Mouse (Mus musculus): ENCODE measurements around the gene Tssk2. TPM values are rescaled to one million over a fixed set of nuclear protein-coding genes. Genes with fewer than 3 reads are reported as not detected.

Gene Tssk2
- 0.09 TPM in 1 of 2 replicates, not detected in the other for polyA plus RNA-seq (2015; fragmentation: Nextera tagmentation; extraction: Ambion mirVana)

DNA sequence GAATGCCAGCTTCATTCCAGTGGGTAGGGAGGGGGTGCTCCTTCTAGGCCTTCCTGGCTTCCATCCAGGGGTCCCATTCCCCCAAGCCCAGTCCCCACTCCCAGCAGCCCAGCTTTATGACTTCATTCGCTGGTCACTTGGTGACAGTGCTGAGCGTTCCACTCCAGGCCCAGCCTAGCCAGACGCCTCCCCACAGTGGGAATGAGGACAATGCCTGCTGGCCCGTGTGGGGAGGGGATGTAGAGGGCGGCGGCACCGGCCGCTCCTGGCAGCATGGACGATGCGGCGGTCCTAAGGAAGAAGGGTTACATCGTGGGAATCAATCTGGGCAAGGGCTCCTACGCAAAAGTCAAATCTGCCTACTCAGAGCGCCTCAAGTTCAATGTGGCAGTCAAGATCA lies at the start of gene Tssk2, which contains the start of gene Dgcr2:
TSS of gene Tssk2 (plus strand) at position 176 of the 400 bp plus-strand sequence.
TSS of gene Dgcr2 (minus strand) at position 101 of the 400 bp plus-strand sequence.
- H3K36me3 ChIP-seq: peaks cover 42% of the 10 kb centered on the region
- ATAC-seq (ENCODE audit: insufficient read depth, low FRiP score, low read depth): no peak
- H3K27me3 ChIP-seq (replicated peaks): no peaks in the 10 kb centered on the region
- H3K27ac ChIP-seq: no peak within 1 kb of the TSS
- H3K4me3 ChIP-seq (replicated peaks): no peak within 1 kb of the TSS
- 88% methylated on average over 14 of the region's 14 CpGs for WGBS
- no peak within 1 kb of the TSS for H3K9ac ChIP-seq
- no peaks in the 10 kb centered on the region for H3K4me1 ChIP-seq
- H3K4me2 ChIP-seq: no peak within 1 kb of the TSS
- no peaks in the 10 kb centered on the region for H3K9me3 ChIP-seq

DNA sequence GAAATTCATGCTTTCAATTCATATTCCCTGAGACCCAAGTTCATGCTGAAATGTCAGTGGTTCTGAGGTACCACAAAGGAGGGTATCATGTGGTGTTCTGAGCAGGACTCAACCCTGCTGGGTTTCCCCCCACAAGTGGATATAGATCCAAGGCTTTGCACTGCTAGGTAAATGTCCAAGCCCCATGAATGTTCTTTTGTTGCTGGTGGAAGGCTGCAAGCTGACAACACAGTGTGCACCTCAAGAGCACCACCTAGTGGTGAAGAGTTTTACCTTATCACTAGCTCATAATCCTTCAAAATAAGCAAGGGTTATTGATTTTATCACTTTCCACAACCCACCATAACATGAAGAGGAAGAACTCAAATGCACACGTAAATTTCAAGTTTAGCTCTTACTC lies 49.5 kb upstream of the Tssk2 start:
- H3K9me3 ChIP-seq: no peaks in the 10 kb centered on the region
- H3K9ac ChIP-seq: no peak overlapping the region
- ATAC-seq (ENCODE audit: insufficient read depth, low FRiP score, low read depth): no peak
- H3K4me1 ChIP-seq: no peaks in the 10 kb centered on the region
- WGBS: 26% methylated on average over 1 of the region's 1 CpGs
- peaks cover 67% of the 10 kb centered on the region for H3K36me3 ChIP-seq
- H3K27me3 ChIP-seq (replicated peaks): no peaks in the 10 kb centered on the region
- no peak overlapping the region for H3K27ac ChIP-seq
- no peak overlapping the region for H3K4me3 ChIP-seq (replicated peaks)
- H3K4me2 ChIP-seq: no peak overlapping the region

DNA sequence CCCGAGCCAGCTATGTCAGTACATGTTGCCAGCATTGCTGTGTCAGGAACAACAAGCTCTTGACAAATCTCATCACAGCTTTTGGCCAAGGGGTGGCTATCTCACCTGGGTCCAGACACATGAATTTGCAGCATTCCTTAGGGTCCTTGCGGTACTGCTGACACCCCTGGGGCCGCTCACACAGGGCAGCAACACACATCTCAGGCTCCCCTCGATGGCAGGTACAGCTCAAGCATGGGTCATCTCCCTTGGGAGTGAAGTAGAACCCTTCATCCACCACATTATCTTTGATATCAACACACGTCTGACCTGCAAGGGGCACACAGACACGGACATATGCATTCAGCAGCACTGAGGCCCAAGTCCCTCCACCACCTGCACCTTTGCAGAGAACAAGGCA lies 49.0 kb upstream of the Tssk2 start:
- 82% methylated on average over 6 of the region's 6 CpGs for WGBS
- H3K4me1 ChIP-seq: no peaks in the 10 kb centered on the region
- H3K27me3 ChIP-seq (replicated peaks): no peaks in the 10 kb centered on the region
- no peaks in the 10 kb centered on the region for H3K9me3 ChIP-seq
- no peak overlapping the region for H3K27ac ChIP-seq
- H3K4me2 ChIP-seq: no peak overlapping the region
- H3K36me3 ChIP-seq: peaks cover 67% of the 10 kb centered on the region
- no peak overlapping the region for H3K9ac ChIP-seq
- no peak overlapping the region for H3K4me3 ChIP-seq (replicated peaks)
- ATAC-seq (ENCODE audit: insufficient read depth, low FRiP score, low read depth): no peak

DNA sequence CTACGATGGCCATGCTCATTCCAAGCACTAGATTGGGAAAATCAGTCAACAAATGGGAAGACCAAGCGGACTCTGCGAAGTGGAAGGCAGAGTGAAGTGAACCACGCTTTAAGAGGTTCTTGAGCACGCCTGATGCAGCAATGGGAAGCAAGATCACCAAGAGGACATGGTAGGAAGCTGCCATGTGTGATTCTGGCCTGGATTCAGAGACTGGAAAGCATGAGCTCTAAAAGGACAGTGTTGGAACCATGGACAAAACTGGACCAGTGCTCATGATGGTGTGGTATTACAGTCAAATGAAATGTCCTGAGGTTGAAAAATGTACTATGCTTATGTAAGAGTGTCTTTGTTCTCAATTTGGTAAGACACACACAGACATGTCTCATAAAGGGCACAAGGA lies 47.1 kb upstream of the Tssk2 start:
- no peaks in the 10 kb centered on the region for H3K27me3 ChIP-seq (replicated peaks)
- no peak overlapping the region for H3K4me2 ChIP-seq
- H3K9me3 ChIP-seq: no peaks in the 10 kb centered on the region
- H3K9ac ChIP-seq: no peak overlapping the region
- ATAC-seq (ENCODE audit: insufficient read depth, low FRiP score, low read depth): no peak
- no peaks in the 10 kb centered on the region for H3K4me1 ChIP-seq
- 93% methylated on average over 5 of the region's 5 CpGs for WGBS
- H3K27ac ChIP-seq: no peak overlapping the region
- no peak overlapping the region for H3K4me3 ChIP-seq (replicated peaks)
- peaks cover 65% of the 10 kb centered on the region for H3K36me3 ChIP-seq

DNA sequence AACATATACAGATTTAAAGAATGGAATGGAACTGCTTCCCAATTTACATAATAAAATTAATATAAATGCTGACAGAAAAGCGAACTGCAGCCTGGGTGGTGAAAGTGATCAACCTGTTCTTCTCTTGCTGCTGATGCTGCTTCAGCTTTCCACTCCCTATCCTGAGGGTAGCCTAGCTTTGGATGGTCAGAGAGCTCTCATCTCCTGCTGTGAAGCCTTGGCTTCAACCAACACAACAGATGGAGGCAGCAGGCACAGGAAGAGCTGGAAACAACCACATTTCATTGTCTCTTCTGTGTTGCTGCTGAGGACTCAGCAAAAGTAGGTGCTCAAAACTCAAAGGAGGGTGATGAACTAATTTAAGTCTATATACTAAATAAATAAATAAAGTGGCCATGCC lies 46.6 kb upstream of the Tssk2 start:
- Histone ChIP-seq H3K36me3 (peaks cover 63% of the 10 kb centered on the region), H3K4me3 (replicated peaks) (no peak overlapping the region), H3K27me3 (replicated peaks) (no peaks in the 10 kb centered on the region), H3K4me1 (no peaks in the 10 kb centered on the region), H3K9ac (no peak overlapping the region), H3K9me3 (no peaks in the 10 kb centered on the region), H3K4me2 (no peak overlapping the region), H3K27ac (no peak overlapping the region)
- no peak for ATAC-seq (ENCODE audit: insufficient read depth, low FRiP score, low read depth)
- 100% methylated on average over 1 of the region's 1 CpGs for WGBS

DNA sequence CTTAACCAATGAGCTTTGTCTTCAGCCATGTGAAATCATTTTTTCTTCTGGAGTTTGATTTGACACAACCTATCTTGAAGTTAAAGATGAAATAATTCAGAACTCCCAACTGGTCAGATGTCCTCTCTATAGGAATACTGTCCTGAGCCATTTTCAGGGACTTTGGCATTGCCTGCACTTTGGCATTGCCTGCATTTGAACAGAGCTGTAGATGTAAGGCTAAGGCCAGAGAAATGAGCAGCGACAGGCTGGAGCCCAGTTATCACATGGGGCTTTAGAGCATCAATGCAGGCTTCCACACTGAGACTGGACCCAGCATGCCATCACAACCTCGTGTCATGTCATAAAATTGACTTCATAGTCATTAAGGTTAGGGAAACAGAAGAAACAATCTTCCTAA lies 45.2 kb upstream of the Tssk2 start:
- Histone ChIP-seq H3K4me1 (no peaks in the 10 kb centered on the region), H3K4me2 (no peak overlapping the region), H3K9ac (no peak overlapping the region), H3K36me3 (peaks cover 69% of the 10 kb centered on the region), H3K9me3 (no peaks in the 10 kb centered on the region), H3K4me3 (replicated peaks) (no peak overlapping the region), H3K27ac (no peak overlapping the region), H3K27me3 (replicated peaks) (no peaks in the 10 kb centered on the region)
- no peak for ATAC-seq (ENCODE audit: insufficient read depth, low FRiP score, low read depth)
- WGBS: 89% methylated on average over 2 of the region's 2 CpGs

DNA sequence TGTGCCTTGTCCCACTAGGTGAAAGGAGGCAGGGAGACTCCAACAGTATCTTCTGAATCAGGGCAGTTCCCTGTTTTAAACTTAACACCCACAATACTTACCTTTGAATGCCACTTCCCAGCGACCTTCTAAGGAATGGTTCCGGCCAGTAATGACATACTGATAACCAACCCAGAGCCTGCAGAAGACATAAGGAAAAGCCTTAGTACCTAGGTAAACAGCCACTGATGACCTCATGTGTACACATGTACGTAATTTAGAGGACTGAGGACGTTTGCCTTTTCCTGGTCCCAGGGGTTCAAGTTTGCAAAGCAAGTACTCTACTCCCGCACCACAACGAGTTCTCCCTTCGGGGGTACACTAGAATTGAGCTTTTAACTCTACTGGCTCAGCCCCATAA lies 41.3 kb upstream of the Tssk2 start:
- H3K9me3 ChIP-seq: no peaks in the 10 kb centered on the region
- H3K9ac ChIP-seq: no peak overlapping the region
- ATAC-seq (ENCODE audit: insufficient read depth, low FRiP score, low read depth): no peak
- no peak overlapping the region for H3K4me3 ChIP-seq (replicated peaks)
- H3K27ac ChIP-seq: no peak overlapping the region
- no peaks in the 10 kb centered on the region for H3K4me1 ChIP-seq
- H3K4me2 ChIP-seq: no peak overlapping the region
- peaks cover 57% of the 10 kb centered on the region for H3K36me3 ChIP-seq
- no peaks in the 10 kb centered on the region for H3K27me3 ChIP-seq (replicated peaks)
- 78% methylated on average over 7 of the region's 7 CpGs for WGBS

DNA sequence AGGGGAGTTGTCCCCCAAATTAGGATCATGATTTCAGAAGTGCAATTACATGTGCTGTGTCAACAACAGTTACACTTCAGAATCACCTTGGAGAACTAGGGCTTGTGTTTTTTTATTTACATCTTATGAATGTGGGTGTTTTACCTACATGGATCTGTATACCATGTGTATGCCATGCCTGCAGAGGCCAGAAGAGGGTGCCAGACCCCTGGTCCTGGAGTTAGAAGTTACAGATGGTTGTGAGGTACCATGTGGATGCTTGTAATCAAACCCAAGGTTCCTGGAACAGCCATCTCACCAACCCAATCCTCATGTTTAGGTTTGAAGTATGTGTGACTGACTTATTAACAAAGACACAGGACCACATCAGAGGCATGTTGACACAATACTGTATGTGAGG lies 39.8 kb upstream of the Tssk2 start:
- no peaks in the 10 kb centered on the region for H3K4me1 ChIP-seq
- H3K4me3 ChIP-seq (replicated peaks): no peak overlapping the region
- H3K27me3 ChIP-seq (replicated peaks): no peaks in the 10 kb centered on the region
- no peak overlapping the region for H3K4me2 ChIP-seq
- ATAC-seq (ENCODE audit: insufficient read depth, low FRiP score, low read depth): no peak
- no peaks in the 10 kb centered on the region for H3K9me3 ChIP-seq
- no peak overlapping the region for H3K27ac ChIP-seq
- H3K9ac ChIP-seq: no peak overlapping the region
- H3K36me3 ChIP-seq: peaks cover 49% of the 10 kb centered on the region

DNA sequence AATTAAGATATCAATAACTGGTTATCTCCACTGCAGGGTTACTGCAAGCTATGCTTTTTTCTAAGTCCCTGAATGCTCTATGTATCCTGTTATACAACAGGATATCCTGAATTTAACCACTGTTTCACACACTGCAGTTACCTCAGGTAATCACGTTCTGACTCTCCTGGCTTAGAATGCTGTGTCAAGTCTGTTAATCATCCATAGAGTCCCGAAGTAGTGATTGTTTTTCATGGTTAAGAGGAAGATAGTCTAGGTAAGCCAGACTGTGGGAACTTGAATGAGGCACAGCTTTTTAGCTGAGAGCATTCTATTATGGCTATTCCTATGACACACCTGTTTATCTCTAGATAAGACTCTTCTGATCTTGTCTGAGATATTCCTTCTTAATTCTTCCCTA lies 33.1 kb upstream of the Tssk2 start:
- Histone ChIP-seq H3K4me1 (no peaks in the 10 kb centered on the region), H3K4me3 (replicated peaks) (no peak overlapping the region), H3K27me3 (replicated peaks) (no peaks in the 10 kb centered on the region), H3K27ac (no peak overlapping the region), H3K4me2 (no peak overlapping the region), H3K36me3 (no peaks in the 10 kb centered on the region), H3K9me3 (no peaks in the 10 kb centered on the region), H3K9ac (no peak overlapping the region)
- no peak for ATAC-seq (ENCODE audit: insufficient read depth, low FRiP score, low read depth)
- 58% methylated on average over 2 of the region's 2 CpGs for WGBS

DNA sequence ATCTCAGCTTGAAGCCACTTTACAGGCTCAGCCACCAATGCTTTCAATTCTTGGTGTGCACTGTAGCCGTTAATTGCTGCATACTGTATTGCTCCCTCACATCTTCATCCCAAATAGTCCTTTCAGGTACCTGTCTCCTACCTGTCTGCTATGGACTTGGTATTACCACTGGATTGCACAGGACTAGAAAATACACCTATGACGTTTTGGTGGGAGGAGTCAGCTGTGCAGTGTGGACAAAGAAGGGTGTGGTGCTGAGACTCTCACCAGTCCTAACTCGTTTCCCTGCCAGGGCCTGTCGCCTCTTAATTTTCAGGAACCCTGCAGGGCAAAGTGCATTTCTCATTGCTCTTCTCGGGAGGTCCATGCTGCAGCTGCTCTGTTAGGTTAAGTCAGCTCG lies 32.7 kb upstream of the Tssk2 start:
- Histone ChIP-seq H3K9ac (no peak overlapping the region), H3K36me3 (no peaks in the 10 kb centered on the region; the same call in 1 of the 2 replicates), H3K27me3 (replicated peaks) (no peaks in the 10 kb centered on the region), H3K4me1 (no peaks in the 10 kb centered on the region), H3K4me3 (replicated peaks) (no peak overlapping the region), H3K4me2 (no peak overlapping the region), H3K27ac (0 out of 2 replicates have a peak overlapping the region, but pooled peaks have one; percentile 35), H3K9me3 (no peaks in the 10 kb centered on the region)
- WGBS: 71% methylated on average over 6 of the region's 6 CpGs
- ATAC-seq (ENCODE audit: insufficient read depth, low FRiP score, low read depth): peak; percentile 79; the same call in 1 of the 2 replicates

DNA sequence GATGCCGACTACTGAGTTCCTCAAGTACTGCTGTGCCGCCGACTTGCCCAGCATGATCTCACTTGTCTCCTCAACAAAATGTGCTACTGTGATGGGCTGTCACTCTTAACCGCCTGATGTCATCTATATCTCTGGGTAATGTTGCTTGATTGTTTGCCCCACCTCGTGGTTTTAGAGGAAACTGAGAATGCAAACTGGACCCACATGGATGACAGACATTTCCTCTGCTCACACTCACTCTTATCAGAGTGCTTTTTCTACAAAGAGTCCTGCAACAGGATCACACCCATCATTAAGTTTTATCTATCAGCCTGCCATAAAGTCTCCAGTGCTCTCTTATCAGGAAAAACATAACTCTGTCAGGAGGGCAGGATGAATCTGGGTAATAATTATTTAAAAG lies 27.2 kb upstream of the Tssk2 start:
- H3K36me3 ChIP-seq: peaks cover 4% of the 10 kb centered on the region; the same call in 1 of the 2 replicates
- no peaks in the 10 kb centered on the region for H3K9me3 ChIP-seq
- no peaks in the 10 kb centered on the region for H3K27me3 ChIP-seq (replicated peaks)
- no peak for ATAC-seq (ENCODE audit: insufficient read depth, low FRiP score, low read depth)
- no peak overlapping the region for H3K27ac ChIP-seq
- H3K9ac ChIP-seq: no peak overlapping the region
- H3K4me1 ChIP-seq: no peaks in the 10 kb centered on the region
- no peak overlapping the region for H3K4me3 ChIP-seq (replicated peaks)
- H3K4me2 ChIP-seq: no peak overlapping the region
- WGBS: 78% methylated on average over 5 of the region's 5 CpGs

DNA sequence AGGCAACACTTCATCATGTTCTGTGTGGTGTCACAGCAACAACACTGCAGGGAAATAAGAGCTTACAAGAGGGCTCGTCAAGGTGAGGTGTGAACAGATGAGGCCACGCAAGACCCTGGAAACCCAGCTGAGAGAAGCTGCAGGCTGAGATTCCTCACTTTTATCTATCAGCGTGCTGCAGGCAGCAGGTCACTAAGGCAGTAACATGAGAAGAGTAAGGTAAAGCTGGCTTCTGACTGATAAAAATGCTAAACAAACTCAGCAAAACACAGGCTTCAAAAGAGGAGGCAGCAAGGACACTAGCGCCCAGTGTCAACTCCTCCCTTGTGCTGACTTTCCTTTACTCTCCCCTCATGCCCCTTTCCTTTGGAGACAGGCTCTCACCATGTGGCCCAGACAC lies 25.4 kb upstream of the Tssk2 start:
- Histone ChIP-seq H3K4me2 (no peak overlapping the region), H3K9ac (no peak overlapping the region), H3K9me3 (no peaks in the 10 kb centered on the region), H3K4me3 (replicated peaks) (no peak overlapping the region), H3K36me3 (peaks cover 7% of the 10 kb centered on the region; the same call in 1 of the 2 replicates), H3K27ac (no peak overlapping the region), H3K27me3 (replicated peaks) (no peaks in the 10 kb centered on the region), H3K4me1 (no peaks in the 10 kb centered on the region)
- WGBS: 46% methylated on average over 4 of the region's 4 CpGs
- ATAC-seq (ENCODE audit: insufficient read depth, low FRiP score, low read depth): no peak

DNA sequence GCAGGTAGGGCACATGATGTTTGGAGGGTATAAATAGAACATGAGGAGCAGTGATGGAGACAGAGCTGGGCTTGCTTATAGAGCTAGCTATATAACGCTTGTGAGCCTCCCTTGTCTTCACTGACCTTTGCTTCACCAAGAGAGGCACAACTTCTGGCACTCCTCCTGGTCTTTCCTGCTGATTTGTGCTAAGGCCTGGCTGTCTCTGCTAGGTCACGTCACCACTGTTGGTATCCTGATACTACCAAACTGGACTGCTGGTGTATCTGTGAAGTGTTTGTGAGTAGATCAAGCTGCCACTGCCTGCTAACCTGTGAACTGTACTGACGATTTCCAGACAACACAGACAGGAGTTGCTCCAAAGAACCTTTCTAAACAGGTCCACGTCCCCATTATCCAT lies 23.3 kb upstream of the Tssk2 start:
- Histone ChIP-seq H3K9me3 (no peaks in the 10 kb centered on the region), H3K4me3 (replicated peaks) (no peak overlapping the region), H3K4me2 (no peak overlapping the region), H3K36me3 (peaks cover 7% of the 10 kb centered on the region; the same call in 1 of the 2 replicates), H3K4me1 (no peaks in the 10 kb centered on the region), H3K27ac (no peak overlapping the region), H3K27me3 (replicated peaks) (no peaks in the 10 kb centered on the region), H3K9ac (no peak overlapping the region)
- ATAC-seq (ENCODE audit: insufficient read depth, low FRiP score, low read depth): no peak
- 71% methylated on average over 4 of the region's 4 CpGs for WGBS
